Mouse (Mus musculus) heart, embryonic 13.5 days (tissue): Measurements from ENCODE around the gene Ifih1. TPM values are rescaled to one million over a fixed set of nuclear protein-coding genes. Genes with fewer than 3 reads are reported as not detected.

Source experiments
- ATAC-seq: fragments of 200-750 bp; cut with Nextera tagmentation; 2 replicates; pipeline ENCODE4 v1.8.0; 2017; ENCODE audit warnings: moderate TSS enrichment; ENCODE audit not compliant: insufficient number of reproducible peaks, low FRiP score, low TSS enrichment; ENCODE audit errors: extremely low read depth
- H3K27ac ChIP-seq: fragments of 300-500 bp; sonication (generic); replicated peaks from 2 replicates; pipeline ENCODE4 v1.5.1; 2015; ENCODE audit warnings: moderate library complexity, mild to moderate bottlenecking, inconsistent platforms
- H3K27me3 ChIP-seq: fragments of 300-500 bp; sonication (generic); replicated peaks from 2 replicates; pipeline ENCODE4 v1.6.1; 2015; ENCODE audit warnings: mild to moderate bottlenecking, inconsistent platforms
- H3K36me3 ChIP-seq: fragments of 300-500 bp; sonication (generic); 2 replicates; pipeline ENCODE4 v1.6.1; 2015; ENCODE audit warnings: mild to moderate bottlenecking, inconsistent platforms
- H3K4me1 ChIP-seq: fragments of 300-500 bp; sonication (generic); 2 replicates; pipeline ENCODE4 v1.6.1; 2015; ENCODE audit warnings: inconsistent platforms
- H3K4me2 ChIP-seq: fragments of 300-500 bp; sonication (generic); 2 replicates; pipeline ENCODE4 v1.6.1; 2015; ENCODE audit warnings: inconsistent platforms, mild to moderate bottlenecking, moderate library complexity
- H3K4me3 ChIP-seq: fragments of 300-500 bp; sonication (generic); 2 replicates; pipeline ENCODE4 v1.5.1; 2015; ENCODE audit warnings: moderate library complexity, mild to moderate bottlenecking, inconsistent platforms
- H3K9ac ChIP-seq: fragments of 300-500 bp; sonication (generic); 2 replicates; pipeline ENCODE4 v1.6.1; 2015; ENCODE audit warnings: inconsistent platforms, mild to moderate bottlenecking, moderate library complexity
- H3K9me3 ChIP-seq: fragments of 300-500 bp; sonication (generic); 2 replicates; pipeline ENCODE4 v1.6.1; 2016; ENCODE audit warnings: inconsistent platforms
- whole genome bisulfite sequencing: fragments of 180-500 bp; shearing (Covaris S2); methylation state at CpG from one replicate; pipeline ENCODE4 v1.1.7; 2015; ENCODE audit warnings: mixed read lengths; 5-methylcytosine and 5-hydroxymethylcytosine counted together
- polyA plus RNA-seq: library from polyadenylated mRNA; unstranded; fragments of >200 nt; fragmentation: Nextera tagmentation; extraction: Ambion mirVana; gene quantifications from 2 replicates; pipeline ENCODE4 v1.2.1, GENCODE M21; 2015

The Ifih1 gene
- polyA plus RNA-seq, result 1.4 and 1.7 TPM in 2 replicates

DNA sequence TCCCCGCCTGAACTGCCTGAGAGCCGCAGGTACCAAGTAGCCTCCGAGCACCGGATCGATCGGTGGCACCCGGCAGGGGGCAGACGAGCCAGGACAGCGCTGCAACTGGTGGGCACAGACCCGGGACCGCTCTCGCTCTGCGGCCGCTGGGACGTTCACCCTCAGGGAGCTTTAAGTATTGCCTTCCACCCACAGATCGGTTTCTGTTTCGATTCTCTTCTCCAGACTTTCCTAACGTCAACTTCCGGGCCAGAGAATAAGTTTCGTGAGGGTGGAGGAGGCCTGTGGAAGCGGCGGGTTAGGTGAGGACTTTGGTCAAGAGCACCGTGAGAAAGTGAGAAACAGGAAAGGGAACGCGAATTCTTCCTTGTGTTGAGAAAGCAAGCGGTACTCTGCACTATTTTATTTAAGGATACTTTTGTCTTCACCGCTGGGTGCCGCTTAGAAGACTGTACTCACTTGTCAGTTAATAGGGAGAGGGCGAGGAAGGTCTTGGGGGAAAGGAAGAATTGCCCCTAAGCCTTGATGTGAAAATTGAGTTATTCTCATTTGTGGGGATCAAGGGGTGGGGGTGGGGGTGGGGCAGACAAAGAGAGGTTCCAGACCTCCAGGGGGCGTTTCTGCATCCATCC lies at the start of gene Ifih1:
Gene Ifih1, minus strand, starts transcription at position 242 of the 632 bp plus-strand sequence.
- peaks cover 18% of the 10 kb centered on the region for H3K4me1 ChIP-seq
- under 1% methylated on average over 30 of the region's 30 CpGs for WGBS
- H3K9me3 ChIP-seq, result no peaks in the 10 kb centered on the region
- H3K9ac ChIP-seq, result peak within 1 kb of the TSS; percentile 83
- no peaks in the 10 kb centered on the region for H3K27me3 ChIP-seq
- H3K36me3 ChIP-seq, result no peaks in the 10 kb centered on the region
- peak within 1 kb of the TSS; percentile 71 for H3K4me3 ChIP-seq
- H3K27ac ChIP-seq, result peak within 1 kb of the TSS; percentile 78
- peak; percentile 74; the same call in 1 of the 2 replicates for ATAC-seq
- peak within 1 kb of the TSS; percentile 76 for H3K4me2 ChIP-seq

DNA sequence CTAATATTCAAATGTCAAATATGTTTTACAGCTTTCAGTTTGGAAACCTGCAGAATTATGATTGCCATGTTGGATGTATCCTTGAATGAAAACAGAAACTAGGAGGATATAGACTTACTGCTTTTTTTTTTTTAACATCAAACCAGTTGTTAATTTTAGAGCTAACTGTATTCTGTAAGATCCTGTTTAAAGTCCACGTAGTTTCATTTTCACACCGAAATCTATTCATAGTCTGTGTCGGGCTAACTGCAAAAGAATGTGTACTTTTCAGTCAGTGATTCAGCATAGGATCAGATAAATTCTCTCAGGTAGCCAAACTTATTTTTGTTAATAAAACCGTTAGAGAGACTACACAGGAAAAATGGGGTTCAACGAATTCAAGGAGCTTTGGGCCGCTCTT lies 39.9 kb upstream of the Ifih1 start:
- Histone ChIP-seq H3K27ac (no peak overlapping the region), H3K4me3 (no peak overlapping the region), H3K27me3 (no peaks in the 10 kb centered on the region), H3K4me2 (no peak overlapping the region), H3K36me3 (no peaks in the 10 kb centered on the region), H3K9ac (no peak overlapping the region), H3K4me1 (peaks cover 8% of the 10 kb centered on the region), H3K9me3 (no peaks in the 10 kb centered on the region)
- no peak for ATAC-seq
- 86% methylated on average over 6 of the region's 6 CpGs for WGBS

GRCm38 (mm10) chr2:62684989-62685595 lies 39.0 kb upstream of the Ifih1 start:
- peaks cover 13% of the 10 kb centered on the region for H3K4me1 ChIP-seq
- H3K9me3 ChIP-seq, result no peaks in the 10 kb centered on the region
- H3K27ac ChIP-seq, result no peak overlapping the region
- H3K9ac ChIP-seq, result no peak overlapping the region
- 44% methylated on average over 3 of the region's 3 CpGs for WGBS
- H3K4me2 ChIP-seq, result no peak overlapping the region
- H3K27me3 ChIP-seq, result no peaks in the 10 kb centered on the region
- no peak for ATAC-seq
- H3K4me3 ChIP-seq, result no peak overlapping the region
- H3K36me3 ChIP-seq, result no peaks in the 10 kb centered on the region

- WGBS, result 38% methylated on average over 8 of the region's 8 CpGs
These were observed 35.6 kb upstream of the Ifih1 start for GRCm38 (mm10) chr2:62681667-62682066.

GRCm38 (mm10) chr2:62672788-62673187 lies 26.7 kb upstream of the Ifih1 start:
- no peaks in the 10 kb centered on the region for H3K4me1 ChIP-seq
- no peaks in the 10 kb centered on the region for H3K9me3 ChIP-seq
- no peaks in the 10 kb centered on the region for H3K27me3 ChIP-seq
- no peak overlapping the region for H3K4me3 ChIP-seq
- H3K9ac ChIP-seq, result no peak overlapping the region
- H3K36me3 ChIP-seq, result peaks cover 5% of the 10 kb centered on the region; the same call in 1 of the 2 replicates
- no peak for ATAC-seq
- no peak overlapping the region for H3K27ac ChIP-seq
- H3K4me2 ChIP-seq, result no peak overlapping the region
- WGBS, result 86% methylated on average over 5 of the region's 5 CpGs

More at GRCm38 (mm10) chr2:62681667-62682066, 35.6 kb upstream of the Ifih1 start:
- Histone ChIP-seq H3K27me3 (no peaks in the 10 kb centered on the region), H3K9me3 (no peaks in the 10 kb centered on the region), H3K27ac (peak overlapping the region; percentile 75), H3K4me3 (0 out of 2 replicates have a peak overlapping the region, but pooled peaks have one; percentile 13), H3K9ac (peak overlapping the region; percentile 67; the same call in 1 of the 2 replicates), H3K36me3 (no peaks in the 10 kb centered on the region), H3K4me2 (peak overlapping the region; percentile 55), H3K4me1 (peaks cover 13% of the 10 kb centered on the region)
- ATAC-seq, result no peak

DNA sequence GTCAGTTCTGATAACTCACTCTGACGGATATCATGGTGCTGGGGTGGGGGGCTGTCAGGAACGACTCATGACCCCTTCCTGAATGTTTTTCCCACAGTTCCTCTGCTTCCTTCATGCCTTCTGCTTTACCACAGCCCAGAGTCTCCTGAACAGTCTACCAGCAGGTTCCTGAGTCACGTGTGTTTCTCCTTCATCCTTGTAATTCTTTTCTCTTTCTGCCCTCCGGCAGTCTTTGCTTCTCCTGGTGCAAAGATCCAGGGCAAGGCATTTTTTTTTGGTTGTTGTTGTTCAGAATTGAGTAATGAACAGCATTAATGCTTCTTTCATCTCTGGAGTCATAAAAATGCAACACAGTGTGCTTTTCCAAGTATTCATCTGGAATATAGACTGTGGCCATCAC lies 24.7 kb upstream of the Ifih1 start:
- WGBS, result 75% methylated on average over 4 of the region's 4 CpGs
- Histone ChIP-seq H3K4me3 (no peak overlapping the region), H3K9ac (no peak overlapping the region), H3K4me1 (no peaks in the 10 kb centered on the region), H3K27me3 (no peaks in the 10 kb centered on the region), H3K27ac (no peak overlapping the region), H3K9me3 (no peaks in the 10 kb centered on the region), H3K36me3 (peaks cover 5% of the 10 kb centered on the region; the same call in 1 of the 2 replicates), H3K4me2 (no peak overlapping the region)
- no peak for ATAC-seq

GRCm38 (mm10) chr2:62670301-62670700 lies 24.2 kb upstream of the Ifih1 start:
- no peak for ATAC-seq

DNA sequence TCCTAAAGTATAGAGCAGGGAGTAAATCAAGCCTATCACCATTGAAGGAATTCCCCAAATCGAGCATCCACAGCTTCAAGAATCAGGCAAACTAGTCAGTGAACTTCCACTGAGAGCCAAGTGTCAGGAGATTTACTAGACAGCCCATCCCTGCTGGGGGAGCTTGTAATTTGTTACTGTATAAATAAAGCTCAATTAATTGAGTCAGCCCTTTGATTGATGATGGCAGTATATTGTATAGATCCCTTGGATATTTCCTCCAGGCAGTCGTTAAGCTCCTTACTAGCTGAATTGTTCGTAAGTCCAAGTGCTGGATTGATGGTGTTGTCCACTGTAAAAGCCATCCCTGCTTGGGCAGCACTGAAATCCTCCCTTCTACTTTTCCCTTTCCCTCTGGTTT lies 23.8 kb upstream of the Ifih1 start:
- no peak overlapping the region for H3K4me3 ChIP-seq
- H3K27me3 ChIP-seq, result 0 out of 2 replicates have a peak, but pooled peaks cover 2% of the 10 kb centered on the region
- 86% methylated on average over 3 of the region's 3 CpGs for WGBS
- ATAC-seq, result no peak
- no peak overlapping the region for H3K27ac ChIP-seq
- H3K36me3 ChIP-seq, result peaks cover 5% of the 10 kb centered on the region; the same call in 1 of the 2 replicates
- H3K9ac ChIP-seq, result no peak overlapping the region
- 0 out of 2 replicates have a peak, but pooled peaks cover 5% of the 10 kb centered on the region for H3K4me1 ChIP-seq
- H3K4me2 ChIP-seq, result no peak overlapping the region
- no peaks in the 10 kb centered on the region for H3K9me3 ChIP-seq

More at GRCm38 (mm10) chr2:62670301-62670700, 24.2 kb upstream of the Ifih1 start:
- Histone ChIP-seq H3K36me3 (peaks cover 5% of the 10 kb centered on the region; the same call in 1 of the 2 replicates), H3K27ac (no peak overlapping the region), H3K4me2 (no peak overlapping the region), H3K9ac (no peak overlapping the region), H3K9me3 (no peaks in the 10 kb centered on the region), H3K4me1 (0 out of 2 replicates have a peak, but pooled peaks cover 2% of the 10 kb centered on the region), H3K27me3 (no peaks in the 10 kb centered on the region), H3K4me3 (no peak overlapping the region)
- WGBS, result 75% methylated on average over 5 of the region's 5 CpGs

DNA sequence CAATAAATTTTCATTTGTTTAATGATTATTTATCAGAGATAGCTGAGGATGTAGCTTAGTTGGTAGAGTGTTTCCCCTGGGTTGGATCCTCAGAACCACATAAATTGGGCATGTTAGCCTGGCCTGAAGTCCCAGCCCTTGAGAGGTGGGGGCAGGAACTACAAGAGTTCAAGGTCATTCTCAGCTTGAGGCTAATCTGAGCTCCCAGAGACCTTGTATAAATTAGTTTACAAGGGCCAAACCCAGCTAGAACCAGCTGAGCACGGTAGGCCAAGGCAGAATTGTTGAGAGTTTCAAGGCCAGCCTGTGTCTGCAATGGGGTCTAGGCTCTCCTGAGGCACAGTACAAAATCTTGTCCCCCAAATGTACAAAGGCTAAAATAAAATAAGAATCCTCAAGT lies 19.5 kb upstream of the Ifih1 start:
- Histone ChIP-seq H3K9me3 (no peaks in the 10 kb centered on the region), H3K27me3 (0 out of 2 replicates have a peak, but pooled peaks cover 3% of the 10 kb centered on the region), H3K36me3 (no peaks in the 10 kb centered on the region), H3K4me3 (no peak overlapping the region), H3K27ac (no peak overlapping the region), H3K9ac (no peak overlapping the region), H3K4me2 (peak overlapping the region; percentile 92), H3K4me1 (0 out of 2 replicates have a peak, but pooled peaks cover 8% of the 10 kb centered on the region)
- ATAC-seq, result no peak
- 36% methylated on average over 1 of the region's 1 CpGs for WGBS

GRCm38 (mm10) chr2:62664839-62665238 lies 18.8 kb upstream of the Ifih1 start:
- ATAC-seq, result no peak
- H3K4me3 ChIP-seq, result peak overlapping the region; percentile 84
- H3K4me1 ChIP-seq, result 0 out of 2 replicates have a peak, but pooled peaks cover 8% of the 10 kb centered on the region
- H3K4me2 ChIP-seq, result peak overlapping the region; percentile 92
- H3K27me3 ChIP-seq, result 0 out of 2 replicates have a peak, but pooled peaks cover 3% of the 10 kb centered on the region
- peak overlapping the region; percentile 84 for H3K9ac ChIP-seq
- no peaks in the 10 kb centered on the region for H3K36me3 ChIP-seq
- WGBS, result 58% methylated on average over 7 of the region's 7 CpGs
- no peaks in the 10 kb centered on the region for H3K9me3 ChIP-seq
- no peak overlapping the region for H3K27ac ChIP-seq

DNA sequence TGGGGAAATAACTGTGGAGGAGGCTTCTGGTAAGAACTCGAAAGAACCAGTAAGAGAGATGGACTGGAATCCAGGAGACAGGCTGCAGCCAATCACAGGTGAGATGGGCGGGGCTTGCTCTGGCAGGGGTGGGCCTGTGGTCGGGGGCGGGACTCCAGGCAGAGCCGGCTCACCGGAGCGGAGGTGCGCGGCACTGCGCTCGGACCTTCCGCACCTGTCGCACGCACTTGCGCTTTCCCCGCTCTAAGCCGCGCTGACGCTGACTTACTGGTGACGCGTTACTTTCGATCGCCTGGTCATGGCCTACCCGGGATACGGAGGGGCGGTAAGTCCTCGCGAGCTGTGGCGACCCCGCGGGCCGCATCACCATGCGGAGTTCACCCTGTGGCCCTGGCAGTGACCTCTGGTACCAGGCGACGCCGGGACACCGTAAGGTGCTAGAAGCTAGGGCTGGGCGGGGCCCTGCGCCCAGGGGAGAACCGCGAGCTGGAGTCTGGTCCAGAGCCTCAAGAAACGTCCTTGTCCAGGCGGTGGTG lies 18.1 kb upstream of the Ifih1 start, which contains the start of gene Gca:
Gene Gca, plus strand, starts transcription at position 151 of the 536 bp plus-strand sequence.
- H3K4me2 ChIP-seq, result peak within 1 kb of the TSS; percentile 92
- peak within 1 kb of the TSS; percentile 84 for H3K9ac ChIP-seq
- peak within 1 kb of the TSS; percentile 42 for H3K27ac ChIP-seq
- no peaks in the 10 kb centered on the region for H3K9me3 ChIP-seq
- 0 out of 2 replicates have a peak, but pooled peaks cover 3% of the 10 kb centered on the region for H3K27me3 ChIP-seq
- 0 out of 2 replicates have a peak, but pooled peaks cover 8% of the 10 kb centered on the region for H3K4me1 ChIP-seq
- peak within 1 kb of the TSS; percentile 84 for H3K4me3 ChIP-seq
- H3K36me3 ChIP-seq, result no peaks in the 10 kb centered on the region
- under 1% methylated on average over 43 of the region's 43 CpGs for WGBS
- peak; percentile 88 for ATAC-seq
